Mouse (Mus musculus) bone marrow macrophage, adult 2 months (primary cell): ENCODE results near the gene Tmprss7.

ENCODE experiments used
- CTCF ChIP-seq: IDR thresholded peaks from 2 replicates; pipeline ENCODE4 v1.5.1; 2012; ENCODE audit warnings: low read depth, mild to moderate bottlenecking, low read length, moderate library complexity
- POLR2A ChIP-seq: IDR thresholded peaks from 2 replicates; pipeline ENCODE4 v1.6.1; 2012; ENCODE audit warnings: mild to moderate bottlenecking, low read depth, low read length, borderline replicate concordance

- TF ChIP-seq POLR2A (no peak), CTCF (no peak)
Measured at GRCm38 (mm10) chr16:45635826-45636225, 57.6 kb downstream of the Tmprss7 start.
